Mouse (Mus musculus) gonadal fat pad, adult 2 months (tissue): ENCODE results near the gene Stim1. TPM values are rescaled to one million over a fixed set of nuclear protein-coding genes. Genes with fewer than 3 reads are reported as not detected.

Source experiments
- DNase-seq: peaks from one replicate; pipeline ENCODE4 v3.0.0-alpha.2; 2012; ENCODE audit warnings: low read depth
- polyA plus RNA-seq: library from polyadenylated mRNA; depleted of rRNA; stranded (reverse); fragments of >200 nt; gene quantifications from 2 replicates; pipeline ENCODE4 v1.2.3, GENCODE M21; 2012

Gene Stim1
- polyA plus RNA-seq, 1 experiment: 64.5 TPM

GRCm38 (mm10) chr7:102302471-102302870, 34.9 kb downstream of the Stim1 start:
- no peak for DNase-seq

GRCm38 (mm10) chr7:102305596-102305995, 38.0 kb downstream of the Stim1 start:
- DNase-seq: no peak

- no peak for DNase-seq
These were observed 42.7 kb downstream of the Stim1 start for GRCm38 (mm10) chr7:102310266-102310665.

GRCm38 (mm10) chr7:102310821-102311220, 43.2 kb downstream of the Stim1 start:
- no peak for DNase-seq

- DNase-seq: peak; percentile 49
These were observed 45.4 kb downstream of the Stim1 start for GRCm38 (mm10) chr7:102312840-102313534.

GRCm38 (mm10) chr7:102313535-102313863, 45.9 kb downstream of the Stim1 start:
- DNase-seq: no peak

- no peak for DNase-seq
These were observed 46.5 kb downstream of the Stim1 start for GRCm38 (mm10) chr7:102314107-102314506.

GRCm38 (mm10) chr7:102314908-102315307, 47.3 kb downstream of the Stim1 start:
- DNase-seq: no peak

- no peak for DNase-seq
These were observed 47.8 kb downstream of the Stim1 start for GRCm38 (mm10) chr7:102315435-102315834.

GRCm38 (mm10) chr7:102317583-102318168, 50.1 kb downstream of the Stim1 start:
- no peak for DNase-seq

- no peak for DNase-seq
These were observed 54.5 kb downstream of the Stim1 start for GRCm38 (mm10) chr7:102322137-102322536.

GRCm38 (mm10) chr7:102326323-102326722, 58.7 kb downstream of the Stim1 start:
- DNase-seq: no peak

GRCm38 (mm10) chr7:102330270-102330669, 62.7 kb downstream of the Stim1 start:
- DNase-seq: no peak

- DNase-seq: no peak
These were observed 63.9 kb downstream of the Stim1 start for GRCm38 (mm10) chr7:102331476-102331875.

- no peak for DNase-seq
These were observed 66.1 kb downstream of the Stim1 start for GRCm38 (mm10) chr7:102333741-102334140.

- no peak for DNase-seq
These were observed 69.7 kb downstream of the Stim1 start for GRCm38 (mm10) chr7:102337326-102337725.

GRCm38 (mm10) chr7:102337898-102338297, 70.3 kb downstream of the Stim1 start:
- no peak for DNase-seq

- no peak for DNase-seq
These were observed 71.3 kb downstream of the Stim1 start for GRCm38 (mm10) chr7:102338956-102339355.

GRCm38 (mm10) chr7:102345893-102346292, 78.3 kb downstream of the Stim1 start:
- DNase-seq: no peak

- DNase-seq: no peak
These were observed 79.7 kb downstream of the Stim1 start for GRCm38 (mm10) chr7:102347327-102347726.

GRCm38 (mm10) chr7:102348681-102349080, 81.1 kb downstream of the Stim1 start:
- DNase-seq: no peak

GRCm38 (mm10) chr7:102349236-102349635, 81.6 kb downstream of the Stim1 start:
- DNase-seq: no peak

GRCm38 (mm10) chr7:102353420-102353819, 85.8 kb downstream of the Stim1 start:
- DNase-seq: no peak

GRCm38 (mm10) chr7:102358124-102358523, 90.5 kb downstream of the Stim1 start:
- no peak for DNase-seq
